Mouse (Mus musculus): ENCODE measurements around the gene Opn3.

The Opn3 gene

GRCm38 (mm10) chr1:175692246-175692996, at the start of gene Opn3, which contains the start of gene Chml:
Gene Opn3 (minus strand): TSS chr1:175692776.
Gene Chml (minus strand): TSS chr1:175692901.
- peak; percentile 98 to 99 for DNase-seq (ENCODE audit: low read depth in 2 of 2, low spot score in 2 of 2)

GRCm38 (mm10) chr1:175725771-175726170, 33.2 kb upstream of the Opn3 start:
- no peak for DNase-seq (ENCODE audit: low read depth in 2 of 2, low spot score in 2 of 2)

- no peak for DNase-seq (ENCODE audit: low read depth in 2 of 2, low spot score in 2 of 2)
These were observed 24.3 kb upstream of the Opn3 start for GRCm38 (mm10) chr1:175716832-175717231.

GRCm38 (mm10) chr1:175712338-175712909, 19.8 kb upstream of the Opn3 start:
- no peak for DNase-seq (ENCODE audit: low read depth in 2 of 2, low spot score in 2 of 2)

GRCm38 (mm10) chr1:175708013-175708412, 15.4 kb upstream of the Opn3 start:
- no peak for DNase-seq (ENCODE audit: low read depth in 2 of 2, low spot score in 2 of 2)

GRCm38 (mm10) chr1:175707599-175707998, 15.0 kb upstream of the Opn3 start:
- no peak for DNase-seq (ENCODE audit: low read depth in 2 of 2, low spot score in 2 of 2)

GRCm38 (mm10) chr1:175701145-175701544, 8.6 kb upstream of the Opn3 start:
- DNase-seq (ENCODE audit: low read depth in 2 of 2, low spot score in 2 of 2): no peak

- no peak for DNase-seq (ENCODE audit: low read depth in 2 of 2, low spot score in 2 of 2)
These were observed 7.2 kb upstream of the Opn3 start for GRCm38 (mm10) chr1:175699796-175700195.

- no peak for DNase-seq (ENCODE audit: low read depth in 2 of 2, low spot score in 2 of 2)
These were observed 6.8 kb upstream of the Opn3 start for GRCm38 (mm10) chr1:175699375-175699774.

- no peak for DNase-seq (ENCODE audit: low read depth in 2 of 2, low spot score in 2 of 2)
These were observed 5.7 kb upstream of the Opn3 start, which contains the start of gene Wdr64 for GRCm38 (mm10) chr1:175698293-175698692. Gene Wdr64 (plus strand): TSS chr1:175698593.

GRCm38 (mm10) chr1:175693429-175693960, 919 bp upstream of the Opn3 start:
- DNase-seq (ENCODE audit: low read depth in 2 of 2, low spot score in 2 of 2): peak in 1 of 2 experiments; percentile 2

GRCm38 (mm10) chr1:175692997-175693361, 403 bp upstream of the Opn3 start:
- DNase-seq (ENCODE audit: low read depth in 2 of 2, low spot score in 2 of 2): no peak

GRCm38 (mm10) chr1:175691686-175692245, 810 bp downstream of the Opn3 start:
- DNase-seq (ENCODE audit: low read depth in 2 of 2, low spot score in 2 of 2): no peak

GRCm38 (mm10) chr1:175680995-175681394, 11.6 kb downstream of the Opn3 start:
- DNase-seq (ENCODE audit: low read depth in 2 of 2, low spot score in 2 of 2): no peak

- DNase-seq (ENCODE audit: low read depth in 2 of 2, low spot score in 2 of 2): no peak
These were observed 15.1 kb downstream of the Opn3 start for GRCm38 (mm10) chr1:175677459-175677858.

- no peak for DNase-seq (ENCODE audit: low read depth in 2 of 2, low spot score in 2 of 2)
These were observed 17.5 kb downstream of the Opn3 start for GRCm38 (mm10) chr1:175675116-175675515.

GRCm38 (mm10) chr1:175673563-175674325, 18.8 kb downstream of the Opn3 start:
- DNase-seq (ENCODE audit: low read depth in 2 of 2, low spot score in 2 of 2): no peak

- no peak for DNase-seq (ENCODE audit: low read depth in 2 of 2, low spot score in 2 of 2)
These were observed 20.9 kb downstream of the Opn3 start for GRCm38 (mm10) chr1:175671626-175672025.

- DNase-seq (ENCODE audit: low read depth in 2 of 2, low spot score in 2 of 2): no peak
These were observed 22.5 kb downstream of the Opn3 start for GRCm38 (mm10) chr1:175670042-175670441.

GRCm38 (mm10) chr1:175669456-175669855, 23.1 kb downstream of the Opn3 start:
- no peak for DNase-seq (ENCODE audit: low read depth in 2 of 2, low spot score in 2 of 2)

- DNase-seq (ENCODE audit: low read depth in 2 of 2, low spot score in 2 of 2): peak in 1 of 2 experiments; percentile 5
These were observed 23.7 kb downstream of the Opn3 start for GRCm38 (mm10) chr1:175668666-175669405.

Measured in CD8-positive naive resting alpha-beta T cell, adult 2 months (primary cell).